Mouse (Mus musculus): ENCODE data around the gene Gm28490. TPM values are rescaled to one million over a fixed set of nuclear protein-coding genes. Genes with fewer than 3 reads are reported as not detected.
"Not testable (repeated sequence)": the region's sequence is repeated elsewhere in the genome, so short reads cannot be mapped to it uniquely, and the experiment has no call there.

The Gm28490 gene
- not detected for total RNA-seq (2021)

GRCm38 (mm10) chrY:31634656-31635055 lies at the start of gene Gm28490:
Gm28490 (minus strand) TSS chrY:31634756.
- intact Hi-C loops (cut with DNase I); DNase-seq (ENCODE audit: extremely low spot score in 1 of 2, low spot score in 2 of 2): not testable (repeated sequence)

Measured in left cerebral cortex, postnatal 10 days (tissue).